Mouse (Mus musculus) layer of hippocampus, adult 2 months (tissue): ENCODE measurements around the gene Tns2. TPM values are rescaled to one million over a fixed set of nuclear protein-coding genes. Genes with fewer than 3 reads are reported as not detected.
"Not testable (repeated sequence)": the region's sequence is repeated elsewhere in the genome, so short reads cannot be mapped to it uniquely, and the experiment has no call there.

Experiments
- DNase-seq, 2 experiments: peaks; one replicate each; pipeline ENCODE4 v3.0.0; 2022; ENCODE audit warnings: low spot score in 2 of 2
- H3K27ac ChIP-seq: fragments of 200-600 bp; 2 replicates; pipeline ENCODE4 v1.8.1; 2022
- H3K4me3 ChIP-seq: fragments of 200-600 bp; 2 replicates; pipeline ENCODE4 v1.8.1; 2022; ENCODE audit warnings: mild to moderate bottlenecking
- CTCF ChIP-seq: fragments of 200-600 bp; conservative IDR thresholded peaks from 2 replicates; pipeline ENCODE4 v1.8.1; 2022; ENCODE audit warnings: antibody characterized with exemption, mild to moderate bottlenecking, moderate library complexity
- total RNA-seq, 2 experiments: library from RNA; stranded (reverse); gene quantifications; 2 replicates each; pipeline ENCODE4 v1.2.3; 2021

Tns2 gene
- total RNA-seq, 2 experiments from 2014 or later: 18.4 to 25.0 TPM

GRCm38 (mm10) chr15:102077111-102077677 is 23.0 kb upstream of the Tns2 start:
- no peak for TF ChIP-seq CTCF
- Histone ChIP-seq H3K4me3 (no peak overlapping the region), H3K27ac (no peak overlapping the region)
- DNase-seq: no peak

GRCm38 (mm10) chr15:102079221-102079620 is 21.0 kb upstream of the Tns2 start:
- TF ChIP-seq CTCF: no peak
- Histone ChIP-seq H3K27ac (no peak overlapping the region), H3K4me3 (no peak overlapping the region)
- no peak for DNase-seq

- not testable (repeated sequence) for DNase-seq, H3K27ac ChIP-seq, H3K4me3 ChIP-seq
Observed at GRCm38 (mm10) chr15:102079924-102080323, 20.3 kb upstream of the Tns2 start.

GRCm38 (mm10) chr15:102080429-102080828 is 19.8 kb upstream of the Tns2 start:
- H3K4me3 ChIP-seq: no peak overlapping the region
- TF ChIP-seq CTCF: peak; percentile 54
- no peak overlapping the region for H3K27ac ChIP-seq
- DNase-seq: no peak

- DNase-seq: no peak
- no peak overlapping the region for H3K27ac ChIP-seq
- TF ChIP-seq CTCF: no peak
- H3K4me3 ChIP-seq: no peak overlapping the region
Observed at GRCm38 (mm10) chr15:102082148-102082547, 18.1 kb upstream of the Tns2 start.

- no peak for DNase-seq
- H3K4me3 ChIP-seq: no peak overlapping the region
- no peak overlapping the region for H3K27ac ChIP-seq
- TF ChIP-seq CTCF: no peak
Observed at GRCm38 (mm10) chr15:102083028-102083427, 17.2 kb upstream of the Tns2 start.

- Histone ChIP-seq H3K27ac (no peak overlapping the region), H3K4me3 (no peak overlapping the region)
- TF ChIP-seq CTCF: no peak
- no peak for DNase-seq
Observed at GRCm38 (mm10) chr15:102089914-102090585, 10.2 kb upstream of the Tns2 start.

GRCm38 (mm10) chr15:102091063-102091679 is 9.0 kb upstream of the Tns2 start:
- Histone ChIP-seq H3K27ac (no peak overlapping the region), H3K4me3 (no peak overlapping the region)
- no peak for TF ChIP-seq CTCF
- DNase-seq: no peak

GRCm38 (mm10) chr15:102091688-102092087 is 8.5 kb upstream of the Tns2 start:
- no peak for TF ChIP-seq CTCF
- DNase-seq: no peak
- H3K27ac ChIP-seq: no peak overlapping the region
- no peak overlapping the region for H3K4me3 ChIP-seq

- no peak for TF ChIP-seq CTCF
- no peak for DNase-seq
- Histone ChIP-seq H3K4me3 (no peak overlapping the region), H3K27ac (no peak overlapping the region)
Observed at GRCm38 (mm10) chr15:102092222-102092621, 8.0 kb upstream of the Tns2 start.

- peak; percentile 38 for TF ChIP-seq CTCF
- H3K4me3 ChIP-seq: no peak overlapping the region
- H3K27ac ChIP-seq: no peak overlapping the region
- no peak for DNase-seq
Observed at GRCm38 (mm10) chr15:102094157-102094556, 6.1 kb upstream of the Tns2 start.

- no peak overlapping the region for H3K4me3 ChIP-seq
- no peak overlapping the region for H3K27ac ChIP-seq
- no peak for DNase-seq
- no peak for TF ChIP-seq CTCF
Observed at GRCm38 (mm10) chr15:102094988-102095387, 5.2 kb upstream of the Tns2 start.

GRCm38 (mm10) chr15:102097147-102097915 is 2.9 kb upstream of the Tns2 start:
- Histone ChIP-seq H3K4me3 (no peak overlapping the region), H3K27ac (peak overlapping the region; percentile 55; the same call in 1 of the 2 replicates)
- no peak for DNase-seq
- TF ChIP-seq CTCF: no peak
